Mouse (Mus musculus) C2C12 (cell line): ENCODE data around the gene Clca3a2. TPM values are rescaled to one million over a fixed set of nuclear protein-coding genes. Genes with fewer than 3 reads are reported as not detected.

Experiments
- polyA plus RNA-seq: library from polyadenylated mRNA; unstranded; fragments of >200 nt; fragmentation: generic; extraction: Trizol; gene quantifications from one replicate; pipeline ENCODE4 v1.2.1, GENCODE M21; 2012; ENCODE audit warnings: missing spikeins

Gene Clca3a2
- polyA plus RNA-seq, 1 experiment, result not detected

Other genes starting within 250 kb of the Clca3a2 start
- 20.3 TPM for gene Hs2st1, start 249.3 kb downstream of the Clca3a2 start, polyA plus RNA-seq
- gene Selenof, start 249.2 kb downstream of the Clca3a2 start, polyA plus RNA-seq, result 296 TPM
- 106 TPM for gene Sh3glb1, start 99.2 kb downstream of the Clca3a2 start, polyA plus RNA-seq
- 0.12 TPM for gene Clca3a1, start 58.5 kb downstream of the Clca3a2 start, polyA plus RNA-seq
- 0.01 TPM for gene Clca3b, start 29.9 kb upstream of the Clca3a2 start, polyA plus RNA-seq
- gene Clca4b, start 113.0 kb upstream of the Clca3a2 start, polyA plus RNA-seq, result not detected
- gene Clca4a, start 155.6 kb upstream of the Clca3a2 start, polyA plus RNA-seq, result 0.01 TPM
- not detected for gene Clca1, start 213.3 kb upstream of the Clca3a2 start, polyA plus RNA-seq